Mouse (Mus musculus) heart, postnatal 0 days (tissue): ENCODE data around the gene Klk1b1.

Experiments
- CTCF ChIP-seq: IDR thresholded peaks from 2 replicates; pipeline ENCODE4 v1.5.1; 2016; ENCODE audit warnings: antibody characterized with exemption, control low read depth, low read depth
- EP300 ChIP-seq: IDR thresholded peaks from 2 replicates; pipeline ENCODE4 v1.6.1; 2016; ENCODE audit warnings: antibody characterized with exemption, low read depth

DNA sequence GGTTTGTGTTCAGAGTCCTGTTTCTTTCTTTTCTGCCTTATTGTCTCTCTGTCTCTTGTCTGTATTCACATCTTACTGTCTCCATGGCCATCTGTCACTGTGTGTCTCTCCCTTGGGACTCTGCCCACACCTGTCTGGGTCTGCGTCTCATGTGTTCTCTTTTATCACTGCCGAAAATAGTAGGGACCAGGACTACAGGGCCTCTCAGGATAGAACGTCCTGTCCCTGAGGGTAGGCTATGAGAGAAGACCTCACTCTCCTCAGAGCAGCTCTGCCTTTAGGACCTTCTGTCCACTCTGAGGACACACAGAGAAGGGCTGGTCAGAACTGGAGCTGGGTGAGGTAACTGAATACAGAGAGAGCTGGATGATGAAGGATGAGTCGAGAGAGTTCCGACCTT, 48.5 kb downstream of the Klk1b1 start:
- no peak for TF ChIP-seq CTCF
- TF ChIP-seq EP300: no peak
